In genomic region chr1:93229221-93229620, GRCm38 (mm10) we compare ENCODE assay signal across 19 mouse cellular contexts. TPM values are rescaled to one million over a fixed set of nuclear protein-coding genes. Genes with fewer than 3 reads are reported as not detected.
DNase-seq lines count a peak whose midpoint lies in the region; ATAC-seq and TF ChIP-seq lines count a peak whose summit lies in the region.
"Had no signal": no experiment of that assay in that cellular context is flagged by ENCODE, and none has a peak within 500 bp of the region (broad histone marks: within the 10 kb centered on the region; RNA-seq: fewer than 3 reads in every experiment).

No protein-coding gene starts in this region.

- no peak overlapping the region for H3K27ac ChIP-seq in liver, adult 2 months (replicated peaks; ENCODE audit: insufficient read depth, low read depth, low read length)
- no peak overlapping the region for H3K27ac ChIP-seq in liver, postnatal 0 days (ENCODE audit: low read depth)
- H3K27ac ChIP-seq: forebrain, embryonic 12.5 days; hindbrain, embryonic 15.5 days; kidney, postnatal 0 days; liver, embryonic 13.5 days; neural tube, embryonic 12.5 days had no signal

- no peak for TF ChIP-seq POLR2A in liver, adult 2 months (IDR thresholded peaks at IDR 0.05; ENCODE audit: extremely low read depth, insufficient read depth, low read length)

- H3K4me1 ChIP-seq in liver, adult 2 months (ENCODE audit: control insufficient read depth, insufficient read depth, low read length): no peaks in the 10 kb centered on the region
- no peaks in the 10 kb centered on the region for H3K4me1 ChIP-seq in liver, postnatal 0 days (ENCODE audit: insufficient read depth)
- H3K4me1 ChIP-seq: liver, embryonic 13.5 days had no signal

- no peaks in the 10 kb centered on the region for H3K27me3 ChIP-seq in liver, adult 2 months (ENCODE audit: control insufficient read depth, insufficient read depth, low read length)
- H3K27me3 ChIP-seq in liver, postnatal 0 days (ENCODE audit: insufficient read depth, low read length): no peaks in the 10 kb centered on the region

- H3K4me2 ChIP-seq in liver, postnatal 0 days (ENCODE audit: low read depth, low read length): no peak overlapping the region
- H3K4me2 ChIP-seq: forebrain, embryonic 12.5 days; hindbrain, embryonic 15.5 days; liver, embryonic 13.5 days; neural tube, embryonic 12.5 days had no signal

- TF ChIP-seq EP300 in liver, postnatal 0 days (IDR thresholded peaks at IDR 0.05; ENCODE audit: low read depth): no peak

- H3K9ac ChIP-seq in liver, adult 2 months (ENCODE audit: low read depth, low read length): no peak overlapping the region
- H3K9ac ChIP-seq in liver, postnatal 0 days (replicated peaks): no peak overlapping the region
- H3K9ac ChIP-seq: forebrain, embryonic 12.5 days; hindbrain, embryonic 15.5 days; liver, embryonic 13.5 days; neural tube, embryonic 12.5 days had no signal

- H3K36me3 ChIP-seq in liver, adult 2 months (ENCODE audit: control insufficient read depth, insufficient read depth, low read length): no peaks in the 10 kb centered on the region
- H3K36me3 ChIP-seq in liver, postnatal 0 days (replicated peaks; ENCODE audit: insufficient read depth, low read length): no peaks in the 10 kb centered on the region
- H3K36me3 ChIP-seq: forebrain, embryonic 12.5 days; hindbrain, embryonic 15.5 days; liver, embryonic 13.5 days; neural tube, embryonic 12.5 days had no signal

- ATAC-seq in liver, postnatal 0 days: no peak

- no peaks in the 10 kb centered on the region for H3K9me3 ChIP-seq in liver, postnatal 0 days (ENCODE audit: low read length)
- H3K9me3 ChIP-seq: forebrain, embryonic 12.5 days; hindbrain, embryonic 15.5 days; liver, embryonic 13.5 days; neural tube, embryonic 12.5 days had no signal

- no peaks in the 10 kb centered on the region for H3K79me2 ChIP-seq in liver, adult 2 months (ENCODE audit: control insufficient read depth, insufficient read depth, low read length)

- peak; percentile 54 for DNase-seq in gastrocnemius, adult 18-20 months (ENCODE audit: low spot score)
- DNase-seq in gastrocnemius, postnatal 10 days: no peak
- DNase-seq in liver, adult 2 months (ENCODE audit: extremely low read depth, low read depth, low spot score): peak; percentile 54
- DNase-seq in liver, postnatal 0 days: no peak
- DNase-seq in 3134 (ENCODE audit: extremely low read depth, insufficient read length, low spot score) (peak; percentile 80), MN1 (ENCODE audit: low spot score) (peak; percentile 37)
- no peak for DNase-seq in urinary bladder, adult 2 months (ENCODE audit: low spot score)
- DNase-seq in left cerebral cortex, postnatal 25 days (ENCODE audit: low spot score in 2 of 2): no peak
- DNase-seq: cerebellum, adult 9-10 months; embryo, embryonic 11 days; heart, postnatal 10 days; layer of hippocampus, adult 9-11 months; liver, embryonic 13.5 days; right cerebral cortex, postnatal 4 days; thymus, adult 2 months had no signal

- whole genome bisulfite sequencing in liver, adult 2 months: 52% methylated on average over 6 of the region's 6 CpGs
- WGBS in liver, postnatal 0 days (ENCODE audit: insufficient replicate concordance): 72% methylated on average over 6 of the region's 6 CpGs

- intact Hi-C loops in left cerebral cortex, postnatal 25 days (cut with DNase I): no loop called here

- H3K4me3 ChIP-seq in liver, adult 2 months (ENCODE audit: insufficient read depth, low read depth, low read length): no peak overlapping the region
- no peak overlapping the region for H3K4me3 ChIP-seq in liver, postnatal 0 days (ENCODE audit: low read depth, low read length)
- H3K4me3 ChIP-seq: forebrain, embryonic 12.5 days; hindbrain, embryonic 15.5 days; liver, embryonic 13.5 days; neural tube, embryonic 12.5 days had no signal

- no peak for TF ChIP-seq CTCF in liver, adult 2 months (IDR thresholded peaks at IDR 0.05; ENCODE audit: low read depth, low read length)
- no peak for TF ChIP-seq CTCF in liver, postnatal 0 days (IDR thresholded peaks at IDR 0.05; ENCODE audit: low read depth)

RNA-seq across cellular contexts. Expression of gene Sned1, which starts 6.4 kb away (rescaled TPM):
- 1 to 10 TPM; 3.7 to 4.1 TPM for total RNA-seq in gastrocnemius, adult 18-20 months (2021)
- 1 to 10 TPM; 5.9 to 9.7 TPM for total RNA-seq in gastrocnemius, postnatal 10 days (2021)
- total RNA-seq in liver, adult 2 months (2014; rRNA removed): 5.2 and 5.3 TPM in 2 replicates
- 6.4 and 8.4 TPM in 2 replicates for polyA plus RNA-seq in liver, adult 2 months (2012; rRNA removed)
- polyA plus RNA-seq in liver, postnatal 0 days (2015; fragmentation: Nextera tagmentation; extraction: Ambion mirVana): 0.25 and 0.54 TPM in 2 replicates
- 12.1 and 18.7 TPM in 2 replicates for polyA plus RNA-seq in urinary bladder, adult 2 months (2012; rRNA removed)
- 1 to 10 TPM; 6.1 to 6.9 TPM for total RNA-seq in left cerebral cortex, postnatal 25 days (2021)

Comparison
In these comparisons a context has a peak if more than half of its experiments do, and no peak if none do; other contexts are left out.
1. DNase-seq: peak in gastrocnemius, adult 18-20 months (single experiment), liver, adult 2 months (single experiment), 3134 (single experiment) and MN1 (single experiment); none in gastrocnemius, postnatal 10 days (single experiment), liver, postnatal 0 days (single experiment), urinary bladder, adult 2 months (single experiment) and left cerebral cortex, postnatal 25 days (0 of 2).